Mouse (Mus musculus): ENCODE data around the gene Jun. TPM values are rescaled to one million over a fixed set of nuclear protein-coding genes. Genes with fewer than 3 reads are reported as not detected.

Jun gene
- polyA plus RNA-seq, 1 experiment from 2014 or later, result 25.2 TPM

DNA sequence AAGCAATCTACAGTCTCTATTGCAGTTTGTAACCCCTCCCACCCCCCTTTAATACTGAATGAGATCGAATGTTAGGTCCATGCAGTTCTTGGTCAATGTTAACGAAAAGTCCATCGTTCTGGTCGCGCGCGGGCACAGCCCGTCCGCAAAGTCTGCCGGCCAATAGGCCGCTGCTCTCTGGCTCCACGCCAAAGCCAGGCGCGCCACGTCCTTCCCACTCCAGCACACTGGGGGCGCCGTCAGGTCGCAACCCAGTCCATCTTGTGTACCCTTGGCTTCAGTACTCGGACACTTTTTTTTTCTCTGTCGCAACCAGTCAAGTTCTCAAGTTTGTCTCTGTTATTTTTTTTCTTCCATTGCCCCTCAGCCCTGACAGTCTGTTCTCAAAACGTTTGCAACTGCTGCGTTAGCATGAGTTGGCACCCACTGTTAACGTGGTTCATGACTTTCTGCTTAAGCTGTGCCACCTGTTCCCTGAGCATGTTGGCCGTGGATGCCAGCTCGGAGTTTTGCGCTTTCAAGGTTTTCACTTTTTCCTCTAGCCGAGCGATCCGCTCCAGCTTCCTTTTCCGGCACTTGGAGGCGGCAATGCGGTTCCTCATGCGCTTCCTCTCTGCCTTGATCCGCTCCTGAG lies 2.0 kb downstream of the Jun start:
- H3K27me3 ChIP-seq (ENCODE audit: control insufficient read depth, insufficient read depth, low read length), result no peaks in the 10 kb centered on the region
- 1% methylated on average over 34 of the region's 34 CpGs for WGBS
- no peak for ATAC-seq (ENCODE audit: low read depth)
- no peaks in the 10 kb centered on the region for H3K36me3 ChIP-seq (ENCODE audit: control insufficient read depth, insufficient read depth, low read length)
- peak overlapping the region; percentile 51 for H3K4me3 ChIP-seq (ENCODE audit: low read depth, low read length)
- H3K9me3 ChIP-seq (ENCODE audit: control insufficient read depth, low read length), result no peaks in the 10 kb centered on the region
- no peaks in the 10 kb centered on the region for H3K4me1 ChIP-seq (ENCODE audit: control insufficient read depth, insufficient read depth, low read length)
- H3K9ac ChIP-seq (replicated peaks; ENCODE audit: low read depth, low read length), result peak overlapping the region; percentile 66
- peak overlapping the region; percentile 95 for H3K27ac ChIP-seq (ENCODE audit: low read depth, low read length)
- peak overlapping the region; percentile 76 for H3K4me2 ChIP-seq (ENCODE audit: low read depth, low read length)

DNA sequence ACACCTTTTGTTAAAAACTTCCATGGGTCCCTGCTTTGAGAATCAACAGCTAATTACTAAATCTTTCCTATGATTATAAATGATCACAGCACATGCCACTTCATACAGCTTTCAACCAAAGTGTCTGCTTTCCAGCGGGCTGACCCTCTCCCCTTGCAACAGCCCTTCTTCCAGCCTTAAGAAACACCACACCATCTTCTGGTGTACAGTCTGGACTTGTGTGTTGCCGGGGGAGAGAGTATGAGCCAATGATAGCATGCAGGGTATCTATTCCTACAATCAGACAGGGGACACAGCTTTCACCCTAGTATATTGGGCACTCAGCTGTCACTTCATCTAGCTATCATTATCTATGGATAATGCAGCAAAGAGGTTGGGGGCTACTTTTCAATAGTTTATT lies 2.9 kb downstream of the Jun start:
- no peaks in the 10 kb centered on the region for H3K4me1 ChIP-seq (ENCODE audit: control insufficient read depth, insufficient read depth, low read length)
- WGBS, result 56% methylated on average over 2 of the region's 2 CpGs
- no peaks in the 10 kb centered on the region for H3K27me3 ChIP-seq (ENCODE audit: control insufficient read depth, insufficient read depth, low read length)
- H3K36me3 ChIP-seq (ENCODE audit: control insufficient read depth, insufficient read depth, low read length), result no peaks in the 10 kb centered on the region
- no peak for ATAC-seq (ENCODE audit: low read depth)
- no peak overlapping the region for H3K9ac ChIP-seq (replicated peaks; ENCODE audit: low read depth, low read length)
- no peaks in the 10 kb centered on the region for H3K9me3 ChIP-seq (ENCODE audit: control insufficient read depth, low read length)
- peak overlapping the region; percentile 51 for H3K4me3 ChIP-seq (ENCODE audit: low read depth, low read length)
- H3K4me2 ChIP-seq (ENCODE audit: low read depth, low read length), result peak overlapping the region; percentile 76
- H3K27ac ChIP-seq (ENCODE audit: low read depth, low read length), result no peak overlapping the region

GRCm38 (mm10) chr4:95048731-95049100 lies 3.3 kb downstream of the Jun start:
- Histone ChIP-seq H3K4me3 (ENCODE audit: low read depth, low read length) (peak overlapping the region; percentile 51; the same call in 1 of the 2 replicates), H3K9ac (replicated peaks; ENCODE audit: low read depth, low read length) (no peak overlapping the region), H3K27me3 (ENCODE audit: control insufficient read depth, insufficient read depth, low read length) (no peaks in the 10 kb centered on the region), H3K36me3 (ENCODE audit: control insufficient read depth, insufficient read depth, low read length) (no peaks in the 10 kb centered on the region), H3K4me2 (ENCODE audit: low read depth, low read length) (peak overlapping the region; percentile 76), H3K27ac (ENCODE audit: low read depth, low read length) (no peak overlapping the region), H3K4me1 (ENCODE audit: control insufficient read depth, insufficient read depth, low read length) (no peaks in the 10 kb centered on the region), H3K9me3 (ENCODE audit: control insufficient read depth, low read length) (no peaks in the 10 kb centered on the region)
- 77% methylated on average over 4 of the region's 4 CpGs for WGBS
- no peak for ATAC-seq (ENCODE audit: low read depth)

- H3K4me2 ChIP-seq (ENCODE audit: low read depth, low read length), result peak overlapping the region; percentile 76; the same call in 1 of the 2 replicates
- no peaks in the 10 kb centered on the region for H3K9me3 ChIP-seq (ENCODE audit: control insufficient read depth, low read length)
- no peak overlapping the region for H3K9ac ChIP-seq (replicated peaks; ENCODE audit: low read depth, low read length)
- no peaks in the 10 kb centered on the region for H3K36me3 ChIP-seq (ENCODE audit: control insufficient read depth, insufficient read depth, low read length)
- 46% methylated on average over 5 of the region's 5 CpGs for WGBS
- no peak overlapping the region for H3K4me3 ChIP-seq (ENCODE audit: low read depth, low read length)
- ATAC-seq (ENCODE audit: low read depth), result no peak
- H3K4me1 ChIP-seq (ENCODE audit: control insufficient read depth, insufficient read depth, low read length), result no peaks in the 10 kb centered on the region
- H3K27me3 ChIP-seq (ENCODE audit: control insufficient read depth, insufficient read depth, low read length), result no peaks in the 10 kb centered on the region
- no peak overlapping the region for H3K27ac ChIP-seq (ENCODE audit: low read depth, low read length)
These were observed 3.8 kb downstream of the Jun start for GRCm38 (mm10) chr4:95048021-95048730.

DNA sequence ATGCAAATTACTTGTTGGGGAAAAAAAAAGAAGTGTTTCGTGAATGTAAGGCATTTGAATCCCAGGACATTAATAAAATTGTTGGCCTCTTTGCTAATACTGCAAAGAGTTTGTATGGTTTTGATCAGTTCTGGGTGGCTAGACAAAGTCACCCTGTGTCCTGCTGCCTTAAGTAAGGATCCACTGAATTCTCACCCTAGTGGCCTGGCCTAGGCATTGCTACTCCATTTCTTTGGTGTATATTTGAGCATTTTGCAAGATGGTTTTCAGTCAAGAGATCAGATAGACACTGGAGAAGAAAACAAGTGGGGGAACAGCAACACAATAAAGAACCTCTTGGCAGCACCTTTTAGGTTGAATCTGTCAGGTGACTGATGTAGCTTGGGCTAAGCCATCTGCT lies 6.9 kb downstream of the Jun start:
- Histone ChIP-seq H3K27ac (ENCODE audit: low read depth, low read length) (no peak overlapping the region), H3K4me2 (ENCODE audit: low read depth, low read length) (no peak overlapping the region), H3K4me1 (ENCODE audit: control insufficient read depth, insufficient read depth, low read length) (no peaks in the 10 kb centered on the region), H3K9me3 (ENCODE audit: control insufficient read depth, low read length) (no peaks in the 10 kb centered on the region), H3K36me3 (ENCODE audit: control insufficient read depth, insufficient read depth, low read length) (no peaks in the 10 kb centered on the region), H3K4me3 (ENCODE audit: low read depth, low read length) (no peak overlapping the region), H3K27me3 (ENCODE audit: control insufficient read depth, insufficient read depth, low read length) (no peaks in the 10 kb centered on the region), H3K9ac (replicated peaks; ENCODE audit: low read depth, low read length) (no peak overlapping the region)
- ATAC-seq (ENCODE audit: low read depth), result no peak
- 78% methylated on average over 1 of the region's 1 CpGs for WGBS

DNA sequence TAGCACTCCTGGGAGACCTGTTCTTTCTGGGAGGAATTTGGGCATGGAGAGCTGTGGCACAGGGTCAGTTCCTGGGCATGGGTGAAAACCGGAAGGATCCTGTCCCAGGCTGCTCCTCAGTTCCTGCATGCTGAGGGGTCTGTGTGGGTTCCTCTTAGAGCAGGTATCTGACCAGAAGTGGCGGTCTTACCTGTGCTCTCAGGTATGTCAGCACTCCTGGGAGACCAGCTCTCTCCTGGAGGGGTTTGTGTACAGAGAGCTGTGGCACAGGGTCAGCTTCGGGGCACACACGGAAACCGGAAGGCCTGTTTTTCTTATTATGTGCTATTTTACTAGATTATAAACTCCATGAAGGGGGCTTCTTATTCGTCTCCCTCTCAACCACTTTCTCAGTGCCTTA lies 7.3 kb downstream of the Jun start:
- Histone ChIP-seq H3K4me2 (ENCODE audit: low read depth, low read length) (no peak overlapping the region), H3K9me3 (ENCODE audit: control insufficient read depth, low read length) (no peaks in the 10 kb centered on the region)
- ATAC-seq (ENCODE audit: low read depth), result no peak

DNA sequence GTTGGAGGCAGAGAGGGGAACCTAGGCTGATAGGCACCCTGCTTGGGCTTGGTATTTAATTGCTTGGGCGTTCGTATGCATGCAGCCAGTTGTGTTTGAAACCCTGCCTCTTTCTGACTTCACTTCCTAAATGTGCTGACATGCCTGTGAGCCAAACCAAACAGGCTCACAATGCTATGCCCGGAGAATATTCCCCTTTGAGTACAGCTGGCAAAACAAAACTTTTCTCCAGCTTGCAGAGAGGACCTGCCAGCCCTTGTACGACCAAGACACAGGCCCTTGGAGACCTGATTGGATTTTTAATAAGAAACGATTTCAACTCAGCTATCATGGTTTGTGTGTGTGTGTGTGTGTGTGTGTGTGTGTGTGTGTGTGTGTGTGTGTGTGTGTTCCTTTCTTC lies 14.0 kb downstream of the Jun start:
- no peaks in the 10 kb centered on the region for H3K36me3 ChIP-seq (ENCODE audit: control insufficient read depth, insufficient read depth, low read length)
- H3K4me2 ChIP-seq (ENCODE audit: low read depth, low read length), result no peak overlapping the region
- no peak overlapping the region for H3K27ac ChIP-seq (ENCODE audit: low read depth, low read length)
- no peaks in the 10 kb centered on the region for H3K9me3 ChIP-seq (ENCODE audit: control insufficient read depth, low read length)
- 66% methylated on average over 5 of the region's 5 CpGs for WGBS
- H3K27me3 ChIP-seq (ENCODE audit: control insufficient read depth, insufficient read depth, low read length), result no peaks in the 10 kb centered on the region
- no peak overlapping the region for H3K4me3 ChIP-seq (ENCODE audit: low read depth, low read length)
- no peak overlapping the region for H3K9ac ChIP-seq (replicated peaks; ENCODE audit: low read depth, low read length)
- ATAC-seq (ENCODE audit: low read depth), result no peak
- H3K4me1 ChIP-seq (ENCODE audit: control insufficient read depth, insufficient read depth, low read length), result no peaks in the 10 kb centered on the region

More for the DNA sequence above, 7.3 kb downstream of the Jun start:
- Histone ChIP-seq H3K4me1 (ENCODE audit: control insufficient read depth, insufficient read depth, low read length) (no peaks in the 10 kb centered on the region), H3K27me3 (ENCODE audit: control insufficient read depth, insufficient read depth, low read length) (no peaks in the 10 kb centered on the region), H3K9ac (replicated peaks; ENCODE audit: low read depth, low read length) (no peak overlapping the region), H3K36me3 (ENCODE audit: control insufficient read depth, insufficient read depth, low read length) (no peaks in the 10 kb centered on the region), H3K27ac (ENCODE audit: low read depth, low read length) (no peak overlapping the region), H3K4me3 (ENCODE audit: low read depth, low read length) (no peak overlapping the region)
- 93% methylated on average over 6 of the region's 6 CpGs for WGBS

GRCm38 (mm10) chr4:95031158-95031557 lies 20.9 kb downstream of the Jun start:
- H3K4me1 ChIP-seq (ENCODE audit: control insufficient read depth, insufficient read depth, low read length), result no peaks in the 10 kb centered on the region
- H3K4me2 ChIP-seq (ENCODE audit: low read depth, low read length), result no peak overlapping the region
- no peak overlapping the region for H3K4me3 ChIP-seq (ENCODE audit: low read depth, low read length)
- no peaks in the 10 kb centered on the region for H3K36me3 ChIP-seq (ENCODE audit: control insufficient read depth, insufficient read depth, low read length)
- no peak for ATAC-seq (ENCODE audit: low read depth)
- no peak overlapping the region for H3K27ac ChIP-seq (ENCODE audit: low read depth, low read length)
- 77% methylated on average over 4 of the region's 4 CpGs for WGBS
- H3K27me3 ChIP-seq (ENCODE audit: control insufficient read depth, insufficient read depth, low read length), result no peaks in the 10 kb centered on the region
- H3K9me3 ChIP-seq (ENCODE audit: control insufficient read depth, low read length), result no peaks in the 10 kb centered on the region
- H3K9ac ChIP-seq (replicated peaks; ENCODE audit: low read depth, low read length), result no peak overlapping the region

DNA sequence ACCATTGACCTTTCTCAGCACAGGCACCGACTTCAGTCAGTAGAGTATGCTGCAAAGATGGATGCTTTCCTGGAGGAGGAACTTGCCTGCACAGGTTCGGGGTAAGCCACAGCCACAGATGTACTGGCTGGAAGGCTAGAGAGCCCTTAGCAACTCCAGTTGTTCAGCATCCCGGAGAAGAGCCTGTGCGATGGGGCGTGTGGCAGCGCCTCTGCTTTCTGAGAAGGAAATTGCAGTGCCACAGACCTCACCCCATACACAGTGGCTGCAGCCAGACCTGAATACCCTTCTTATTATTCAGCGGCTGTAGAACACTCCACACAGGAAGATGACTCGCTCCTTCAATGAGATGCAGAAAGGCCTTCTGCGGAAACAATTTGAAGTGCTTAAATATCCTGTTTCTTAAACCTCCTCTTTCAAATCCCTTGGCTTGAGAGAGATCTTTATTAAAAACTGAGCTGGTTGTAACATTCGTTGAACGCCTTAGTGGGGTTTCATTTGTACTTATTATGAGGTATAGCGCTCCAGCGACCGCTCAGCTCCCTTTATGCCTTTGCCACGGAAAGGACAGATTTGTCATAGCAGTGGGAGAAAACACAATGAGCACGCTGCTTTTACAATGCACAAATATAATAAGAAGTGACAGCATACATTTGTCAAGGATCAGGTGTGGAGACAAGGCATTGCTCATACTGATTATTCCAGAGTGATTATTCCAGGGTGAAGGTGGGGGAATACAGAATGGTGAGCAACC lies 26.0 kb downstream of the Jun start:
- 70% methylated on average over 16 of the region's 16 CpGs for WGBS
- H3K4me1 ChIP-seq (ENCODE audit: control insufficient read depth, insufficient read depth, low read length), result no peaks in the 10 kb centered on the region
- no peaks in the 10 kb centered on the region for H3K9me3 ChIP-seq (ENCODE audit: control insufficient read depth, low read length)
- H3K4me2 ChIP-seq (ENCODE audit: low read depth, low read length), result no peak overlapping the region
- 0 out of 2 replicates have a peak, but pooled peaks have one; percentile 41 for ATAC-seq (ENCODE audit: low read depth)
- H3K36me3 ChIP-seq (ENCODE audit: control insufficient read depth, insufficient read depth, low read length), result no peaks in the 10 kb centered on the region
- no peak overlapping the region for H3K9ac ChIP-seq (replicated peaks; ENCODE audit: low read depth, low read length)
- H3K27ac ChIP-seq (ENCODE audit: low read depth, low read length), result no peak overlapping the region
- H3K27me3 ChIP-seq (ENCODE audit: control insufficient read depth, insufficient read depth, low read length), result no peaks in the 10 kb centered on the region
- H3K4me3 ChIP-seq (ENCODE audit: low read depth, low read length), result no peak overlapping the region
